Mouse (Mus musculus): ENCODE measurements at regions not wholly inside any gene's neighbourhood (a gene's known extent, or its start where the extent isn't known, plus 50 kb on each side); places are given as distances from the start of the nearest gene placed in this dataset.

GRCm38 (mm10) chr1:128810094-128810493, 218.0 kb upstream of the Cxcr4 start:
- H3K27ac ChIP-seq (ENCODE audit: low read length) = no peak overlapping the region
- H3K36me3 ChIP-seq (ENCODE audit: control insufficient read depth, insufficient read depth) = no peaks in the 10 kb centered on the region
- no peak overlapping the region for H3K4me2 ChIP-seq (ENCODE audit: low read depth, low read length)
- no peak overlapping the region for H3K9ac ChIP-seq (ENCODE audit: low read length)
- H3K9me3 ChIP-seq (replicated peaks; ENCODE audit: control insufficient read depth, low read length) = no peaks in the 10 kb centered on the region
- no peaks in the 10 kb centered on the region for H3K27me3 ChIP-seq (ENCODE audit: control insufficient read depth, insufficient read depth, low read length)
- H3K4me1 ChIP-seq (ENCODE audit: control insufficient read depth, insufficient read depth, low read length) = no peaks in the 10 kb centered on the region
- ATAC-seq (replicated peaks; ENCODE audit: extremely low read depth, insufficient read depth, low FRiP score) = no peak
- H3K4me3 ChIP-seq (ENCODE audit: low read length) = no peak overlapping the region
- 69% methylated on average over 2 of the region's 2 CpGs for WGBS

- Histone ChIP-seq H3K4me3 (ENCODE audit: low read length) (no peak overlapping the region), H3K9me3 (replicated peaks; ENCODE audit: control insufficient read depth, low read length) (no peaks in the 10 kb centered on the region), H3K27ac (ENCODE audit: low read length) (no peak overlapping the region), H3K4me2 (ENCODE audit: low read depth, low read length) (no peak overlapping the region), H3K27me3 (ENCODE audit: control insufficient read depth, insufficient read depth, low read length) (no peaks in the 10 kb centered on the region), H3K9ac (ENCODE audit: low read length) (no peak overlapping the region), H3K4me1 (ENCODE audit: control insufficient read depth, insufficient read depth, low read length) (no peaks in the 10 kb centered on the region), H3K36me3 (ENCODE audit: control insufficient read depth, insufficient read depth) (no peaks in the 10 kb centered on the region)
- 81% methylated on average over 8 of the region's 8 CpGs for WGBS
- ATAC-seq (replicated peaks; ENCODE audit: extremely low read depth, insufficient read depth, low FRiP score) = no peak
Measured at GRCm38 (mm10) chr1:128809601-128810000, 217.5 kb upstream of the Cxcr4 start.

GRCm38 (mm10) chr1:128808599-128808998, 216.5 kb upstream of the Cxcr4 start:
- no peak for ATAC-seq (replicated peaks; ENCODE audit: extremely low read depth, insufficient read depth, low FRiP score)
- Histone ChIP-seq H3K4me2 (ENCODE audit: low read depth, low read length) (no peak overlapping the region), H3K27ac (ENCODE audit: low read length) (no peak overlapping the region), H3K9me3 (replicated peaks; ENCODE audit: control insufficient read depth, low read length) (no peaks in the 10 kb centered on the region), H3K4me3 (ENCODE audit: low read length) (no peak overlapping the region), H3K27me3 (ENCODE audit: control insufficient read depth, insufficient read depth, low read length) (no peaks in the 10 kb centered on the region; the same call in 1 of the 2 replicates), H3K9ac (ENCODE audit: low read length) (no peak overlapping the region), H3K36me3 (ENCODE audit: control insufficient read depth, insufficient read depth) (no peaks in the 10 kb centered on the region), H3K4me1 (ENCODE audit: control insufficient read depth, insufficient read depth, low read length) (no peaks in the 10 kb centered on the region)
- 78% methylated on average over 5 of the region's 5 CpGs for WGBS

- 50% methylated on average over 10 of the region's 10 CpGs for WGBS
- ATAC-seq (replicated peaks; ENCODE audit: extremely low read depth, insufficient read depth, low FRiP score) = no peak
- H3K9me3 ChIP-seq (replicated peaks; ENCODE audit: control insufficient read depth, low read length) = no peaks in the 10 kb centered on the region
Measured at GRCm38 (mm10) chr1:128805687-128806653, 213.9 kb upstream of the Cxcr4 start.

DNA sequence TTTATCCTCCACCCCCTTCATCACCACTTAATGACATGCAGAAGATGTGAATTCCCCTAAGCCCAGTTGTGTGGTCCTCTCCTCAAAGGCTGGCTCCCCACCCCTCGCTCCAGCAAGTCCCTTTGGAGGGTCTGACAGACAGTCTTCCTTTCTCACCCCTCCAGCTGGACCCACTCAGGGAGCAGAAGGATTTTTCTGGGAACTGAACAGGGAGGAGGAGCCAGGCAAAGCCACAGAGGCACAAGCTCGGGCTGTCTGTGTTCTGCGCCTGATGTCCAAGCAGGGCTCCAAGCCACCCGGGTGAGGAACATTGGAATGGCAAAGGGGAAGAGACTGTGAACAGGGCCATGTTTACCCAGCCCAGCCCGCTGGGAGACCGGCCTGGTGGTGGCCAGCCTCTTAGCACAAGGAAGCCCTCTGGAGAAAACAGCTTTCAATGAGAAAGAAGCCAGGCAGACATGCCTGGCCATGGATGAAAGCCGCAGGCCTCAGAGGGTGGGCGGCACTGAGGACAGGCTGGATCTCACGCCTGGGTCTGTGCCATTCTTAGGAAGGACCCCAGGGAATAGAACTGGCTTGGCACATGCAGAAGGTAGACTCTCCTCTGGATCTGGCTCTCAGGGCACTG, 211.5 kb upstream of the Cxcr4 start:
- peak; percentile 30 for ATAC-seq (replicated peaks; ENCODE audit: extremely low read depth, insufficient read depth, low FRiP score)
- Histone ChIP-seq H3K4me1 (ENCODE audit: control insufficient read depth, insufficient read depth, low read length) (no peaks in the 10 kb centered on the region), H3K27ac (ENCODE audit: low read length) (no peak overlapping the region), H3K4me3 (ENCODE audit: low read length) (no peak overlapping the region), H3K9me3 (replicated peaks; ENCODE audit: control insufficient read depth, low read length) (no peaks in the 10 kb centered on the region), H3K27me3 (ENCODE audit: control insufficient read depth, insufficient read depth, low read length) (no peaks in the 10 kb centered on the region; the same call in 1 of the 2 replicates), H3K36me3 (ENCODE audit: control insufficient read depth, insufficient read depth) (no peaks in the 10 kb centered on the region), H3K4me2 (ENCODE audit: low read depth, low read length) (no peak overlapping the region), H3K9ac (ENCODE audit: low read length) (no peak overlapping the region)
- 24% methylated on average over 9 of the region's 9 CpGs for WGBS

More at GRCm38 (mm10) chr1:128805687-128806653, 213.9 kb upstream of the Cxcr4 start:
- no peak overlapping the region for H3K4me2 ChIP-seq (ENCODE audit: low read depth, low read length)
- H3K4me1 ChIP-seq (ENCODE audit: control insufficient read depth, insufficient read depth, low read length) = no peaks in the 10 kb centered on the region
- H3K27ac ChIP-seq (ENCODE audit: low read length) = no peak overlapping the region
- no peaks in the 10 kb centered on the region; the same call in 1 of the 2 replicates for H3K27me3 ChIP-seq (ENCODE audit: control insufficient read depth, insufficient read depth, low read length)
- no peak overlapping the region for H3K4me3 ChIP-seq (ENCODE audit: low read length)
- H3K9ac ChIP-seq (ENCODE audit: low read length) = no peak overlapping the region
- no peaks in the 10 kb centered on the region for H3K36me3 ChIP-seq (ENCODE audit: control insufficient read depth, insufficient read depth)

DNA sequence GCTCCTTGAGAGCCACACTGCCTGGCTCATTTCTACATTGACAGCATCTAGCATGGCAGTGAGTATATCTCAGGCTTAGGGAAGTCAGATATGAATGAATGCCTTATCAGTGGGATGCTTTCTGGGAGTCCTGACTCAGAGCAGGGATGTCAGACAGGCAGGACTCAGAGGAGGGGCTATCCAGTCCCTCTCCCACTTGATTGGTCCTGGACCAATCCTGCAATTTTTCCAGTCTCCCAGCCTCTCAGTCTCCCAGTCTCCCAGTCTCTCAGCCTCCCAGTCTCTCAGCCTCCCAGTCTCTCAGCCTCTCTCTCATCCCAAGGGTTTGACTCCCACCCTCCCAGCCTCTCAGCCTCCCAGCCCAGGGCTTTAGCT, 211.0 kb upstream of the Cxcr4 start:
- H3K27ac ChIP-seq (ENCODE audit: low read length) = no peak overlapping the region
- ATAC-seq (replicated peaks; ENCODE audit: extremely low read depth, insufficient read depth, low FRiP score) = peak; percentile 47; the same call in 1 of the 2 replicates

GRCm38 (mm10) chr1:128798721-128799120, 206.6 kb upstream of the Cxcr4 start:
- no peak for ATAC-seq (replicated peaks; ENCODE audit: extremely low read depth, insufficient read depth, low FRiP score)
- no peaks in the 10 kb centered on the region for H3K9me3 ChIP-seq (replicated peaks; ENCODE audit: control insufficient read depth, low read length)
- 77% methylated on average over 4 of the region's 4 CpGs for WGBS
- no peak overlapping the region for H3K4me3 ChIP-seq (ENCODE audit: low read length)
- no peaks in the 10 kb centered on the region; the same call in 1 of the 2 replicates for H3K27me3 ChIP-seq (ENCODE audit: control insufficient read depth, insufficient read depth, low read length)
- no peak overlapping the region for H3K9ac ChIP-seq (ENCODE audit: low read length)
- no peaks in the 10 kb centered on the region for H3K36me3 ChIP-seq (ENCODE audit: control insufficient read depth, insufficient read depth)
- no peak overlapping the region for H3K27ac ChIP-seq (ENCODE audit: low read length)
- no peaks in the 10 kb centered on the region for H3K4me1 ChIP-seq (ENCODE audit: control insufficient read depth, insufficient read depth, low read length)
- H3K4me2 ChIP-seq (ENCODE audit: low read depth, low read length) = no peak overlapping the region

More for the DNA sequence above, 211.0 kb upstream of the Cxcr4 start:
- Histone ChIP-seq H3K4me3 (ENCODE audit: low read length) (no peak overlapping the region), H3K27me3 (ENCODE audit: control insufficient read depth, insufficient read depth, low read length) (no peaks in the 10 kb centered on the region; the same call in 1 of the 2 replicates), H3K4me2 (ENCODE audit: low read depth, low read length) (no peak overlapping the region), H3K9me3 (replicated peaks; ENCODE audit: control insufficient read depth, low read length) (no peaks in the 10 kb centered on the region), H3K4me1 (ENCODE audit: control insufficient read depth, insufficient read depth, low read length) (no peaks in the 10 kb centered on the region), H3K9ac (ENCODE audit: low read length) (no peak overlapping the region), H3K36me3 (ENCODE audit: control insufficient read depth, insufficient read depth) (no peaks in the 10 kb centered on the region)

DNA sequence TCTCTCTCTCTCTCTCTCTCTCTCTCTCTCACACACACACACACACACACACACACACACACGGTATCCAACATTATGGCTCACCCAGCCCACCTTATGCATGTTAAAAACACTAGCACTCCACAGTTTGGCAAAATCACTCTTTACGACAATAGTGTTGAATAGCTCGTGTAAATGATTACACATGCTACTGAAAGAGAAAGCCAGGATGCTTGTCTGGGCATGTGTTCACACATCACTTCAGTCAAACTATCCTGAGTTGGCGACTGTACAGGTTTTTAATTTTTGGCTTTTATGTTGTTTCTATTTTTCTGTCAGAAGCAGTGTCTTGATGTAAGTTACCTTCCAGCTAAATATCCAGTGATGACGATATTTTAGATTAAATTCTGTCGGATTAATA, 203.6 kb upstream of the Cxcr4 start:
- H3K9ac ChIP-seq (ENCODE audit: low read length) = no peak overlapping the region
- H3K27ac ChIP-seq (ENCODE audit: low read length) = no peak overlapping the region
- no peaks in the 10 kb centered on the region for H3K36me3 ChIP-seq (ENCODE audit: control insufficient read depth, insufficient read depth)
- WGBS = 73% methylated on average over 6 of the region's 6 CpGs
- no peaks in the 10 kb centered on the region for H3K9me3 ChIP-seq (replicated peaks; ENCODE audit: control insufficient read depth, low read length)
- no peak for ATAC-seq (replicated peaks; ENCODE audit: extremely low read depth, insufficient read depth, low FRiP score)
- H3K4me2 ChIP-seq (ENCODE audit: low read depth, low read length) = no peak overlapping the region
- H3K4me1 ChIP-seq (ENCODE audit: control insufficient read depth, insufficient read depth, low read length) = no peaks in the 10 kb centered on the region
- no peaks in the 10 kb centered on the region for H3K27me3 ChIP-seq (ENCODE audit: control insufficient read depth, insufficient read depth, low read length)
- no peak overlapping the region for H3K4me3 ChIP-seq (ENCODE audit: low read length)

DNA sequence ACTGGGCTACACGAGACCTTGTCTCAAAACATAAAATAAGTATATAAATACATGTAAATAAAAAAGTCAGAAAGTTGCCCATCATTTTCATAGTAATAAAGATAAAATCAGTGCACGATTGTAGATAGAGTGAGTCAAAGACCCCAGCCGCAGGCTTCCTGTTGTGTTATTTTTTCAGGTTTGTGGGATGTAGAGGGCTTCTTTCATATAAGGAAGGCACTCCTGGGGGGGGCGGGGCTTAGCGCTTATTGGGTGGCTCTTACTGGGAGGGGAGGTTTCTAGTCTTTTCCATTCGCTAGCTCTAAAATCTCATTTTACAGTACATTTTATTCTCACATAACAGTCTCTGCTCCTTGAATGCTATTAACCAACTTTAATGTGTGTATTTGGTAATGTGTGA, 198.8 kb upstream of the Cxcr4 start:
- ATAC-seq (replicated peaks; ENCODE audit: extremely low read depth, insufficient read depth, low FRiP score) = no peak
- no peaks in the 10 kb centered on the region for H3K9me3 ChIP-seq (replicated peaks; ENCODE audit: control insufficient read depth, low read length)
- H3K36me3 ChIP-seq (ENCODE audit: control insufficient read depth, insufficient read depth) = no peaks in the 10 kb centered on the region
- no peaks in the 10 kb centered on the region for H3K4me1 ChIP-seq (ENCODE audit: control insufficient read depth, insufficient read depth, low read length)
- no peaks in the 10 kb centered on the region for H3K27me3 ChIP-seq (ENCODE audit: control insufficient read depth, insufficient read depth, low read length)
- H3K4me3 ChIP-seq (ENCODE audit: low read length) = no peak overlapping the region
- 86% methylated on average over 6 of the region's 6 CpGs for WGBS
- no peak overlapping the region for H3K27ac ChIP-seq (ENCODE audit: low read length)
- no peak overlapping the region for H3K9ac ChIP-seq (ENCODE audit: low read length)
- H3K4me2 ChIP-seq (ENCODE audit: low read depth, low read length) = no peak overlapping the region
